Mouse (Mus musculus) cerebellum, postnatal 25 days (tissue): ENCODE measurements at regions not wholly inside any gene's neighbourhood (a gene's known extent, or its start where the extent isn't known, plus 50 kb on each side); places are given as distances from the start of the nearest gene placed in this dataset.
"Not testable (repeated sequence)": the region's sequence is repeated elsewhere in the genome, so short reads cannot be mapped to it uniquely, and the experiment has no call there.

Experiments used
- DNase-seq, 2 experiments: peaks; one replicate each; pipeline ENCODE4 v3.0.0; 2021; ENCODE audit warnings: mixed read lengths in 2 of 2

DNA sequence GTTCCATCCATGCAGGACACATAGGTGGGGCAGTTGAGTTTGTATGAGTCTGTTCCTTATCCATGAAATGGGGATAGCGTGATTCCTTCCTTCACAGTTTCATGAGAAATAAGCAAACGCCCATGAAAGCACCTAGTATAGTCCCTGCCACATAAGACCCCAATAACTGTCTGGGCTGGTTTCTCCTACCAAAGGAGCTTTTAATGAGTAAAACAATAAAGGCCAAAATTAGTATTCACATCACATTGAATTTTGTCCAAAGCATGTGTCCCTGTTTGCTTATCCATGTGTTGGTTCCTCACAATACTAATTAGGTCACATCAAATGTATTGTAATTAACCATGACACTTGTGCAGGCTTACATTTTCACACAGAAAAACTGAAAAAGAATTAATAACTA lies 221.3 kb downstream of the Prdm13 start:
- no peak for DNase-seq

DNA sequence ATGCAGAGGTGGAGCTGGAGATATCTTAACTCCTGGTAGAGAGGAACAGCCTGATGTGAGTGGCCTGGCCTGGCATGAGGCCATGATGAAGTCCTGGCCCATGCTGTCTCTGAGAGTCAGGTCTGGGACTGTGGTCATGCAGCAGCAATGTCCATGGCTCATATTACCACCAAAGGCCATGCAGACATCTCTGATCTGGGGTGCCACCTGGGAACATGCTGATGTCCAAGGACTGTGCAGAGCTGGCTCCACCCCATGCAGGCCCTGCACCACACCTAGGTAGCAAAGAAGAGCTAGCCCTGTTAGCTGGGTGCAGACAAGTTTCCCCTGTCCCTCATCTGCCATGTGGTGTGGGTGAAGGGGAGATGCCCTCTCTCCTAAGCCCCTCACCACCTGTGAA lies 244.5 kb downstream of the Prdm13 start:
- DNase-seq = no peak

- DNase-seq = no peak
These were observed 249.1 kb downstream of the Prdm13 start for GRCm38 (mm10) chr4:21436710-21437109.

DNA sequence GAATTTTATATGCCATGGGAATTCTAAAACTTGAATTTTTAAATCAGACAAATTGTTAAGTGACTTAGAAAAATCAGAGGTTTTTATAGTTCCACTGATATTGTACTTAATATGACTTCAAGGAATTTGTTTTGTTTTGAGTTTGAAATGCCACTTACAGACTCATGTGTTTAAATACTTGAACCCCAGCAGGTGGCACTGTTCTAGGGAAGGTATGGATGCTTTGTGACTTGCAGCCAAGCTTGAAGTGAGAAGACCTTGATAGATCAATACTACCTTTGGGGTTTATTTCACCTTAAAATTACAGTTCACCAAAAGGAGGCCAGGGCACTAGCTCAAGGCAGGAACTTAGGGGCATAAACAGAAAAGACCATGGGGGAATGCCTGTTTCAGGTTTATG lies 277.9 kb downstream of the Prdm13 start:
- no peak for DNase-seq

- no peak for DNase-seq
These were observed 316.4 kb downstream of the Prdm13 start for GRCm38 (mm10) chr4:21369314-21369713.

GRCm38 (mm10) chr4:21368234-21369021 lies 317.3 kb downstream of the Prdm13 start:
- DNase-seq = peak; percentile 5 to 22

DNA sequence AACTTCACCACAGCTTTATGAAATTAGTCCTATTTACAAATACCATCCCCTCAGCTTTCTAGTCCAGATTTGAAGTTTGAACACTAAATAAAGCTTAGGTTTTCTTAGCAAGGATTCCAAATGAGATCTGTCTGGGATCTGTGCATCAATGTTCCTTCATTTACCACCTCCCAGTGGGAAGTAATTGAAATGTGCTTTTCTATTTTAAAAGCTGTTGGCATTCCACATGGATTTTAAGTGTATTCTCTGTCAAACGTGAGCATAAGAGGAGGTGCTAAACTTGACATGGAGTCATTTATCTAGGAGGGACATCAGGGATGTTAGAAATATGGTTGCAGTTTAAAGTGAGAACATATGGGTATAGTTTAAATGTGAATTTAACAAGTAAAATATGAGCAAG lies 364.0 kb downstream of the Prdm13 start:
- no peak for DNase-seq

- DNase-seq = not testable (repeated sequence)
These were observed 376.5 kb downstream of the Prdm13 start for GRCm38 (mm10) chr4:21309239-21309638.

DNA sequence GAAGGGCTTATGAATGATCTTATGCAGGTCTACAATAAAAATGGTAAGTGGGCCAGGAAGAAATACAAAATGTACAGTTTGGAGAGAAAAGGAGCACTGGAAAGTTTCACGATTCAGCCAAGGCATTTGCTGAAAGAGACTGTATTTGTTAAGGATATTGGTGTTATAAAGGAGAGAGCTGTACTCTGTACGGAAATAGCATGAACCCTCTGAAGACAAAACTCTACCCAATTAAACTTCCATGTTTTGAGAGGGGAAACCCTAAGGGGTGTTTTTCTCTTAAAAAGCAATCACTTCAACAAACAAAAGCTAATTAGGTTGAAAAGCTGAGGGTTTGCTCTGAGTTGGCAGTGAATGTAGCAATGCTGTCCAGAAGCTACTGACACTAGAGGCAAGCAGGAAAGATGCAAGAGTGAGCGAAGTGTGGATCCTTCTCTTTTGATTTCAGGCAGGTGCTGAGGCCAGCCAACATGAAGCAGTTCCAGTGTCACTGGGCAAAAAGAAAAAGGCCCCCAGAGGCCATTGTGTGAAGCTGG lies 378.2 kb downstream of the Prdm13 start:
- DNase-seq = no peak

DNA sequence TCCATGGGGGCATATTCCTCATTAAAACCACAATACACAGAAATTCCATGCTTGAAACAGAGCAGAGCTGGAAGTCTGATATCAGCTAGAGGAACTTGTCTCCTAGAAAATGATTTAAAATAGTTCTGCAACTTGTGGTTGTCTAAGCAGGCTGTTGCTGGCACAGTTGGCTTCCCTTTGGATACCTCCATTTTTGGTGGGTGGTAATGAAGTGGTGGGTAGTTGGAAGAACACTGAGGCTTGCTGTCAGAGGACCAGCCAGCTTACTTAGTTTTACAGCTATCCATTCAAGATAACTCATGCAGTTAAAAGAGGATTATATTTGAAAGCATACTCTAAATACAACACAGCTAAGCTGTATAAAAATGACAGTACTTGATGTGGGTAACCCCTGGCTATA lies 385.6 kb downstream of the Prdm13 start:
- no peak for DNase-seq

GRCm38 (mm10) chr4:21267302-21267701 lies 418.5 kb downstream of the Prdm13 start:
- no peak for DNase-seq

GRCm38 (mm10) chr4:21266886-21267285 lies 418.9 kb downstream of the Prdm13 start:
- DNase-seq = no peak

DNA sequence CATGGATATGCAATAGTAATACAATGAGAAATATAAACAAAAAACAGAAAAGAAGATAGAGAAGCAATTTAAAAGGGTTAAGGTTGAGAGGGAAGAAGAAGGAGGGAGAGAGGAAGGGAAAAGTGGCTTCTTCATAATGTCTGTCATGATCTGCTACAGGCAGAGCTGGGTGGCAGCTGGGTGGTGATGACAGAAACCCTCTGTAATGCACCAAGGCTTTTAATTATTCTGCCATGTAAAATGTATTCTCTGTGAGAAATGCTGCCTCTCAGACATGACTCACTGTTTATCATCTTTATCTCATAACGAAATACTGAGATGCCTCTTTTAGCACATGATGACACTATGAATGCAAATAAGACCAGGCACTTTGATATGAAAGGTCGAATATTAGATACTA lies 435.4 kb downstream of the Prdm13 start:
- no peak for DNase-seq

GRCm38 (mm10) chr4:21222631-21223030 lies 463.1 kb downstream of the Prdm13 start:
- peak; percentile 14 to 32 for DNase-seq

DNA sequence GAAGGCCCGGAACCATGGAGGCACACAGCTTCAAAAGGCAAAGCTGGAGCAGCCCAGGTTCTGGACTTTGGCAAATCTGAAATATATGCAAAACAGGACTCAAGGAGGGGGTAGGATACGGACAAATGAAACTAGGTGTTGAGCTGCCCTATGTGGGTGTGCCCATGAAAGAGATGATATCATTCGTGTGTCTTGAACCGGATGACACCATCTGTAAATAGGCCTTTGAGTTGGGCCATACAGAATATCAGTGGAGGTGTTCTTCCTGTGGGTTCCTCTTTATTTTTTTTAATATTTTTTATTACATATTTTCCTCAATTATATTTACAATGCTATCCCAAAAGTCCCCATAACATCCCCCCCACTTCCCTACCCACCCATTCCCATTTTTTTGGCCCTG lies 478.1 kb downstream of the Prdm13 start:
- DNase-seq = no peak

GRCm38 (mm10) chr4:21195620-21196019 lies 490.1 kb downstream of the Prdm13 start:
- DNase-seq = no peak

- DNase-seq = no peak
These were observed 512.0 kb downstream of the Prdm13 start for GRCm38 (mm10) chr4:21173789-21174188.

DNA sequence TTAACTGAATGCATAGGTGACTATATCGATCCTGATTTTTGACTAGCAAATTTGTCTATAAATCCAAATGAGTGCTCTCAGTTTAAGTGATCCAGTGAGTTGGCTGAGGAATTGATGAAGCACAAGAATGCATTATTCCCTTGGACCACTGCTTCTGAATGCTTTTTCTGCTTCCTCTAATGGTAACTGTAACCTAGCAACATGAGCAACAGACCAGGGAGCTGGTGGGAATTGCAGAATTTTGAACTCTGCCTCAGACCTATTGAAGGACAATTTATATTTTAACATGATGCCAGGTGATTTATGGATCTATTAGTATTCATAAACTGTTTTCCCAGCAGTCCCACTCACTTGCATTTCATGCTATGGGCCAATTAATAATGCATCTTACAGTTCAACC lies 512.7 kb downstream of the Prdm13 start:
- no peak for DNase-seq

- DNase-seq = no peak
These were observed 515.0 kb downstream of the Prdm13 start for GRCm38 (mm10) chr4:21170734-21171133.

DNA sequence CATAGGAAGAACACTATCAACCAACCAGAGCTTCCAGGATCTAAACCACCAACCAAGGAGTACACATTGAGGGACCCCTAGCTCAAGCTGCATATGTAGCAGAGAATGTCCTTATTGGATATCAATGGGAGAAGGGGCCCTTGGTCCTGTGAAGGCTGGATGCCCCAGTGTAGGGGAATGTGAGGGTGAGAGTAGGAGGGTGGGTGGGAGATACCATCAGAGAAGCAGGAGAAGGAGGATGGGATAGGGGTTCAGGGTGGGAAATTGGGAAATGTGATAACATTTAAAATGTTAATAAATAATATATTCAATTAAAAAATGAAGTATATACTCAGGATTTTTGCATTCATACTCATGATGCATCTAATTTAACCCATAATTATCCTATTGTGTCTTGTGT lies 523.6 kb downstream of the Prdm13 start:
- no peak for DNase-seq

DNA sequence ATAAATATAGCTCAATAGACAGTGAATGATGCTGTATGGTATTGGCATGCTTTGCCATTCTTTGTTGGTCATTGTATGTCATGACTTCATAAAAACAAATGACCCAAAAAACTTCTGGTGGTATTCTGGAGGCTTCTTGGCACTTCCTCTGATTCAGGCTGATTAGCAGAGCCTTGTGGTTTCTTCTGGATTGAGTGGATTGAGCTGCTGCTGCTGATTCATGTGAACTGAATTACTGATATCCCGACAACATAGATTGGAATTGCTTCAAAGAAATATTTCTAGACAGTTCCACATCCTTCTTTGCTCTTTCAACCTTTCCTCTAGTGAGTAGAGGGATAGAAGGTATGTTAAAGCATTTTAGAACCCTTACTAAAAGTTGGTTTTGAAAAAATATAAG lies 559.9 kb downstream of the Prdm13 start:
- DNase-seq = no peak

DNA sequence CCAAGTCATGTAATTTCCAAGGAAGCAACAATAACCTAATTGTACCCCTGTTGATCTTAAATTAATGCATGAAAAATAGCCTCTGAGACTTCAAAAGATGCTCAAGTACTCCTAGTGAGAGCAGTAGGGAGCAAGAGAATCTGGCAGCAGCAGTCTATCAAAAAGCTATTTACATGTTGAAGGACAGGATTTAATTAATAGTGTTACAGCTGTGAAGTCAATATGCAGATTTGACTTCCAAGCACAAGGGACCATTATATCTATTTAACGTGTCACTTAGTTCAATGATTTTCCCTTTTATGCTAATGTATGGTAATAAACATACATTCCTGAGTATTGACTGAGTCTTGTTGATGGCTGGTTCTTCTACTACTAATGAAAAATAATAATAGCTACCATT lies 590.0 kb downstream of the Prdm13 start:
- DNase-seq = no peak

GRCm38 (mm10) chr4:21070198-21070785 lies 615.5 kb downstream of the Prdm13 start:
- no peak for DNase-seq
